Mouse (Mus musculus): ENCODE data around the gene C77080.

DNA sequence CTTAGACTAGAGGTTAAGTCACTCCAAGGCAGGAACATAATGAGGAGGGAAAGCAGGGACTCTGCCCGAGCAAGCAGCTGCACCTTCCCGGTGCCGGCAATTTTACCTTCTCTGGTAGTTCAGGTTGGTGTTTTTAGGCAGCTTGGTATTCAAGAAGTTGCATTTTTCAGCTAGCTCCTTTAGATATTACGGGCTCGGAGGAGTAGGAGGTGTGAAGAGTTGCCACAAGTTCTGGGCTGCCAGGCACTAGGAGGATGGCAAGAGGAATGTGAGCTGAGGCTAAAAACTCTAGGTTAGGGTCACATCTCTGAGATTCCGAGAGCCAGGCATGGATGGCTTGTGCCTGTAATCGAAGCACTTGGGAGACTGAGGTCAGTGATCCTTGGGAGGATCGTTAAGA is 28.5 kb upstream of the C77080 start:
- TF ChIP-seq CTCF (IDR thresholded peaks at IDR 0.05; ENCODE audit: borderline replicate concordance, insufficient read depth, low read depth, low read length) (no peak), POLR2A (IDR thresholded peaks at IDR 0.05; ENCODE audit: borderline replicate concordance, insufficient read depth, low read length) (no peak)
